ENCODE assay signal across 18 mouse cellular contexts in genomic region chr13:43457161-43457560, GRCm38 (mm10). TPM values are rescaled to one million over a fixed set of nuclear protein-coding genes. Genes with fewer than 3 reads are reported as not detected.
DNase-seq lines count a peak whose midpoint lies in the region; ATAC-seq and TF ChIP-seq lines count a peak whose summit lies in the region.
"Had no signal": no experiment of that assay in that cellular context is flagged by ENCODE, and none has a peak within 500 bp of the region (broad histone marks: within the 10 kb centered on the region; RNA-seq: fewer than 3 reads in every experiment).

No protein-coding gene starts in this region.

- H3K4me1 ChIP-seq in kidney, embryonic 15.5 days = peaks cover 14% of the 10 kb centered on the region
- H3K4me1 ChIP-seq in lung, postnatal 0 days (ENCODE audit: insufficient read depth, low read depth, low read length) = peaks cover 3% of the 10 kb centered on the region; the same call in 1 of the 2 replicates
- peaks cover 22% of the 10 kb centered on the region for H3K4me1 ChIP-seq in lung, adult 2 months (ENCODE audit: control insufficient read depth, insufficient read depth, low read length)

- H3K9ac ChIP-seq in kidney, embryonic 15.5 days = no peak overlapping the region
- no peak overlapping the region for H3K9ac ChIP-seq in lung, postnatal 0 days (replicated peaks; ENCODE audit: low read depth)
- H3K9ac ChIP-seq: forebrain, embryonic 13.5 days had no signal

- H3K27me3 ChIP-seq in kidney, embryonic 15.5 days = no peaks in the 10 kb centered on the region
- no peaks in the 10 kb centered on the region for H3K27me3 ChIP-seq in lung, postnatal 0 days (replicated peaks; ENCODE audit: insufficient read depth, low read length)
- no peaks in the 10 kb centered on the region for H3K27me3 ChIP-seq in Patski
- no peaks in the 10 kb centered on the region for H3K27me3 ChIP-seq in splenic B cell, adult 2 months (ENCODE audit: control insufficient read depth, insufficient read depth, low read length, poor library complexity, severe bottlenecking)
- H3K27me3 ChIP-seq: forebrain, embryonic 13.5 days had no signal

- CTCF ChIA-PET in Patski (lab: Charles Lee) = no interaction called here

- no peak overlapping the region for H3K4me2 ChIP-seq in kidney, embryonic 15.5 days
- H3K4me2 ChIP-seq in lung, postnatal 0 days (replicated peaks; ENCODE audit: low read depth, low read length) = no peak overlapping the region
- H3K4me2 ChIP-seq: forebrain, embryonic 13.5 days had no signal

- 63% methylated on average over 1 of the region's 1 CpGs for WGBS in kidney, embryonic 15.5 days
- WGBS in lung, postnatal 0 days = 50% methylated on average over 1 of the region's 1 CpGs
- WGBS in lung, adult 2 months = 20% methylated on average over 1 of the region's 1 CpGs

- in situ Hi-C loops in Patski (cut with MboI; ENCODE audit: low pct_unique_long_range_greater_than_20kb) = no loop called here

- no peak for TF ChIP-seq POLR2A in lung, adult 2 months (IDR thresholded peaks at IDR 0.05; ENCODE audit: borderline replicate concordance, extremely low read depth, low read depth, low read length)

- H3K27ac ChIP-seq in kidney, embryonic 15.5 days = peak overlapping the region; percentile 24; the same call in 1 of the 2 replicates
- H3K27ac ChIP-seq in lung, postnatal 0 days (ENCODE audit: low read length) = no peak overlapping the region
- H3K27ac ChIP-seq: embryonic facial prominence, embryonic 10.5 days; forebrain, embryonic 13.5 days; hindbrain, embryonic 10.5 days; midbrain, embryonic 10.5 days had no signal

- H3K4me3 ChIP-seq in kidney, embryonic 15.5 days (replicated peaks) = no peak overlapping the region
- H3K4me3 ChIP-seq in lung, postnatal 0 days (ENCODE audit: low read depth, low read length) = no peak overlapping the region
- no peak overlapping the region for H3K4me3 ChIP-seq in lung, adult 2 months (replicated peaks; ENCODE audit: extremely low read depth, low read depth, low read length)
- H3K4me3 ChIP-seq: embryonic facial prominence, embryonic 10.5 days; forebrain, embryonic 13.5 days; hindbrain, embryonic 10.5 days; midbrain, embryonic 10.5 days had no signal

- peaks cover 14% of the 10 kb centered on the region for H3K36me3 ChIP-seq in kidney, embryonic 15.5 days
- H3K36me3 ChIP-seq in lung, postnatal 0 days (ENCODE audit: insufficient read depth, low read length) = no peaks in the 10 kb centered on the region
- no peaks in the 10 kb centered on the region for H3K36me3 ChIP-seq in splenic B cell, adult 2 months (ENCODE audit: control insufficient read depth, insufficient read depth, low read length, poor library complexity, severe bottlenecking)

- POLR2A ChIA-PET in Patski (lab: Charles Lee) = interaction anchor here (0.5 kb wide), 1 partner anchor 13 kb away, joined by 3 read pairs; no protein-coding TSS in a partner anchor

- ATAC-seq in kidney, embryonic 15.5 days (replicated peaks; ENCODE audit: low FRiP score) = no peak
- ATAC-seq in lung, postnatal 0 days = no peak
- ATAC-seq in Patski = no peak
- ATAC-seq: forebrain, embryonic 13.5 days; inflammation-experienced regulatory T-cells, adult 6 months had no signal

- peak; percentile 32; the same call in 1 of the 2 replicates for TF ChIP-seq CTCF in lung, postnatal 0 days (IDR thresholded peaks at IDR 0.05)
- TF ChIP-seq CTCF in lung, adult 2 months (IDR thresholded peaks at IDR 0.05; ENCODE audit: insufficient read depth, low read length) = no peak
- peak; percentile 26 for TF ChIP-seq CTCF in Patski (IDR thresholded peaks at IDR 0.05)

- H3K9me3 ChIP-seq in kidney, embryonic 15.5 days (replicated peaks) = no peaks in the 10 kb centered on the region
- H3K9me3 ChIP-seq in lung, postnatal 0 days (ENCODE audit: low read length) = no peaks in the 10 kb centered on the region
- H3K9me3 ChIP-seq: embryonic facial prominence, embryonic 10.5 days; forebrain, embryonic 13.5 days; hindbrain, embryonic 10.5 days; midbrain, embryonic 10.5 days had no signal

- no peak for DNase-seq in kidney, adult 8-10 months
- no peak for DNase-seq in lung, postnatal 0 days (ENCODE audit: low spot score)
- no peak for DNase-seq in lung, adult 2 months
- DNase-seq in Patski (ENCODE audit: low read depth, low spot score) = no peak
- peak; percentile 34 for DNase-seq in splenic B cell, adult 2 months (ENCODE audit: low read depth, low spot score)
- no peak for DNase-seq in adrenal gland, postnatal 4 days (ENCODE audit: low spot score in 2 of 2)
- DNase-seq: adrenal gland, postnatal 10 days; cerebellum, adult 11-12 months; gastrocnemius, postnatal 36 days; liver; lung, postnatal 10 days; right cerebral cortex, postnatal 25 days had no signal

- no peak for TF ChIP-seq EP300 in lung, postnatal 0 days (IDR thresholded peaks at IDR 0.05)

RNA-seq across cellular contexts. Expression of gene Ranbp9, which starts 23.9 kb away (rescaled TPM):
- polyA plus RNA-seq in kidney, embryonic 15.5 days (2015; fragmentation: Nextera tagmentation; extraction: Ambion mirVana) = 8.2 and 10.8 TPM in 2 replicates
- 12.4 and 14.2 TPM in 2 replicates for polyA plus RNA-seq in lung, postnatal 0 days (2015; fragmentation: Nextera tagmentation; extraction: Ambion mirVana)
- polyA plus RNA-seq in lung, adult 2 months (2012; rRNA removed) = 17.1 and 17.7 TPM in 2 replicates
- 68.0 TPM for polyA plus RNA-seq in Patski (2021)
- 10 to 100 TPM; 57.0 to 62.2 TPM for total RNA-seq in adrenal gland, postnatal 4 days (2021)

RNA-seq across cellular contexts. Expression of gene Nol7, which starts 59.0 kb away (rescaled TPM):
- polyA plus RNA-seq in kidney, embryonic 15.5 days (2015; fragmentation: Nextera tagmentation; extraction: Ambion mirVana) = 135 and 137 TPM in 2 replicates
- polyA plus RNA-seq in lung, postnatal 0 days (2015; fragmentation: Nextera tagmentation; extraction: Ambion mirVana) = 95.7 and 98.8 TPM in 2 replicates
- polyA plus RNA-seq in lung, adult 2 months (2012; rRNA removed) = 45.6 and 65.6 TPM in 2 replicates
- polyA plus RNA-seq in Patski (2021) = 162 TPM
- total RNA-seq in adrenal gland, postnatal 4 days (2021) = 100 to 1,000 TPM; 140 to 158 TPM
